Mouse (Mus musculus) mature B cell (primary cell): ENCODE measurements around the gene Gsx2.

Experiments
- in situ Hi-C: fragments of 300-500 bp; cut with MboI; formaldehyde crosslinking; loops from 2 replicates; pipeline ENCODE4 v1.14.3; 2019

The Gsx2 gene

GRCm38 (mm10) chr5:75075383-75075941 lies at the start of gene Gsx2:
Gsx2 (plus strand) TSS chr5:75075601.
- in situ Hi-C loops = no loop called here

GRCm38 (mm10) chr5:75035475-75035874 lies 39.9 kb upstream of the Gsx2 start:
- in situ Hi-C loops = no loop called here

- in situ Hi-C loops = no loop called here
Measured at GRCm38 (mm10) chr5:75039307-75039706, 36.1 kb upstream of the Gsx2 start.

GRCm38 (mm10) chr5:75043011-75043445 lies 32.4 kb upstream of the Gsx2 start:
- in situ Hi-C loops = no loop called here

GRCm38 (mm10) chr5:75043621-75044301 lies 31.6 kb upstream of the Gsx2 start:
- in situ Hi-C loops = no loop called here

- in situ Hi-C loops = no loop called here
Measured at GRCm38 (mm10) chr5:75044310-75044904, 31.0 kb upstream of the Gsx2 start, which contains the start of gene Chic2. Chic2 (minus strand) TSS chr5:75044774.

- in situ Hi-C loops = no loop called here
Measured at GRCm38 (mm10) chr5:75045371-75045770, 30.0 kb upstream of the Gsx2 start.

GRCm38 (mm10) chr5:75046681-75047321 lies 28.6 kb upstream of the Gsx2 start:
- in situ Hi-C loops = no loop called here

GRCm38 (mm10) chr5:75051109-75051508 lies 24.3 kb upstream of the Gsx2 start:
- in situ Hi-C loops = loop anchor here (25.0 kb wide), 1 partner anchor 1086 kb away; the partner anchor contains the start of gene Srd5a3

GRCm38 (mm10) chr5:75063177-75063576 lies 12.2 kb upstream of the Gsx2 start:
- in situ Hi-C loops = loop anchor here (25.0 kb wide), 1 partner anchor 1074 kb away; the partner anchor contains the start of gene Srd5a3

GRCm38 (mm10) chr5:75066715-75067114 lies 8.7 kb upstream of the Gsx2 start:
- in situ Hi-C loops = loop anchor here (25.0 kb wide), 1 partner anchor 1071 kb away; the partner anchor contains the start of gene Srd5a3

GRCm38 (mm10) chr5:75067125-75067756 lies 8.2 kb upstream of the Gsx2 start:
- in situ Hi-C loops = loop anchor here (25.0 kb wide), 1 partner anchor 1070 kb away; the partner anchor contains the start of gene Srd5a3

- in situ Hi-C loops = loop anchor here (25.0 kb wide), 1 partner anchor 1067 kb away; the partner anchor contains the start of gene Srd5a3
Measured at GRCm38 (mm10) chr5:75070132-75070531, 5.3 kb upstream of the Gsx2 start.

GRCm38 (mm10) chr5:75070656-75071375 lies 4.6 kb upstream of the Gsx2 start:
- in situ Hi-C loops = loop anchor here (25.0 kb wide), 1 partner anchor 1066 kb away; the partner anchor contains the start of gene Srd5a3

- in situ Hi-C loops = loop anchor here (25.0 kb wide), 1 partner anchor 1065 kb away; the partner anchor contains the start of gene Srd5a3
Measured at GRCm38 (mm10) chr5:75071951-75072350, 3.5 kb upstream of the Gsx2 start.

- in situ Hi-C loops = loop anchor here (25.0 kb wide), 1 partner anchor 1065 kb away; the partner anchor contains the start of gene Srd5a3
Measured at GRCm38 (mm10) chr5:75072532-75072931, 2.9 kb upstream of the Gsx2 start.

- in situ Hi-C loops = loop anchor here (25.0 kb wide), 1 partner anchor 1064 kb away; the partner anchor contains the start of gene Srd5a3
Measured at GRCm38 (mm10) chr5:75073167-75073566, 2.2 kb upstream of the Gsx2 start.

- in situ Hi-C loops = loop anchor here (25.0 kb wide), 1 partner anchor 1064 kb away; the partner anchor contains the start of gene Srd5a3
Measured at GRCm38 (mm10) chr5:75073684-75074083, 1.7 kb upstream of the Gsx2 start.

GRCm38 (mm10) chr5:75074132-75074531 lies 1.3 kb upstream of the Gsx2 start:
- in situ Hi-C loops = loop anchor here (25.0 kb wide), 1 partner anchor 1063 kb away; the partner anchor contains the start of gene Srd5a3
